Mouse (Mus musculus) lung, adult 10 weeks (tissue): Measurements from ENCODE around the gene Gpr45. TPM values are rescaled to one million over a fixed set of nuclear protein-coding genes. Genes with fewer than 3 reads are reported as not detected.

Source experiments
- polyA plus RNA-seq: library from polyadenylated mRNA; stranded (reverse); fragments of 350-450 nt; fragmentation: Illumina TruSeq; extraction: RNeasy Lipid Tissue Mini Kit (QIAGEN cat#74804); gene quantifications from one replicate; pipeline ENCODE4 v1.2.3, GENCODE M21; 2014; ENCODE audit warnings: low read depth, low replicate concordance; ENCODE audit not compliant: insufficient read depth

Gpr45 gene
- polyA plus RNA-seq: not detected

GRCm38 (mm10) chr1:42952734-42953481 is at the start of gene Gpr45:
Gpr45 (plus strand) TSS chr1:42952872.

Other genes with a start within 250 kb of the Gpr45 start
- gene Mrps9, start 101.6 kb upstream of the Gpr45 start, polyA plus RNA-seq: 34.8 TPM
- gene Tgfbrap1, start 145.8 kb downstream of the Gpr45 start, polyA plus RNA-seq: 10.6 TPM
- gene AI597479, start 145.8 kb downstream of the Gpr45 start, polyA plus RNA-seq: 10.9 TPM
- gene Fhl2, start 244.1 kb downstream of the Gpr45 start, polyA plus RNA-seq: 10.7 TPM